Mouse (Mus musculus) brain, adult 2 months (tissue): Measurements from ENCODE around the gene Cyp2c54.
"Not testable (repeated sequence)": the region's sequence is repeated elsewhere in the genome, so short reads cannot be mapped to it uniquely, and the experiment has no call there.

Experiments used
- DNase-seq: peaks from one replicate; pipeline ENCODE4 v3.0.0; 2011; ENCODE audit warnings: low read depth, low spot score

Cyp2c54 gene

GRCm38 (mm10) chr19:40073701-40074100 is at the start of gene Cyp2c54:
Gene Cyp2c54 (minus strand): TSS chr19:40073827.
- DNase-seq: no peak

GRCm38 (mm10) chr19:40119624-40120023 is 46.0 kb upstream of the Cyp2c54 start:
- peak; percentile 0 for DNase-seq

- DNase-seq: no peak
Measured at GRCm38 (mm10) chr19:40091111-40091510, 17.5 kb upstream of the Cyp2c54 start.

- not testable (repeated sequence) for DNase-seq
Measured at GRCm38 (mm10) chr19:40089421-40089820, 15.8 kb upstream of the Cyp2c54 start, which contains the start of gene Cyp2c50. Gene Cyp2c50 (plus strand): TSS chr19:40089688.

GRCm38 (mm10) chr19:40088381-40088780 is 14.8 kb upstream of the Cyp2c54 start:
- DNase-seq: no peak

GRCm38 (mm10) chr19:39992140-39992539 is 81.5 kb downstream of the Cyp2c54 start, which contains the start of gene Cyp2c37:
Gene Cyp2c37 (plus strand): TSS chr19:39992424.
- DNase-seq: not testable (repeated sequence)

- DNase-seq: no peak
Measured at GRCm38 (mm10) chr19:39989471-39989870, 84.2 kb downstream of the Cyp2c54 start.
